ENCODE assay signal across 8 mouse cellular contexts in the genomic region with DNA sequence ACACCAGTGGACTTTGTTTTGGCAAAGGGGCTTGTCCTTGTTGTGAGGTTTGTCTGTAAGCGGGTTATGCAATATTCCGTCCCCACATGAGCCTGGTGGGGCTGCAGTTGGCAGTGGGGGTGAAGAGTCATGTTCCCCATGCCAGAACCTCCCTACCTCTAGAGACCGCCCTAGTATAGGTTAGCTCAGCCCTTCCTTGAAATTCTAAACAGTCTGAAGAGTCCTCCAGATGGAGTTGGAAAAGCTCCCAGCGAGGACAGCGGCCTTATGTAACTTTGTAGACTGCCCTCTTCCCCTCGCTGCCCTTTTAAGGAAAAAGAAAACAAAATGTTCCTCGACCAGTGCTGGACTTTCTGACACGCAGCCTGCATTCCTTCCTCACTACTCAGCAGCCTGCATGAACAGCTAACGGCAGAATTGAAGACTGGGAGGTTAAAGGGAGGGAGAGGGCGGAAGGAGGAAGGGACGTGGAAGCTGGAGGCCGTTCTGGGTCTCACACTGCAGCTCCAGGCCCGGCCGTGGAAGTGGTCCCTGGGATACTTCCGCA. TPM values are rescaled to one million over a fixed set of nuclear protein-coding genes. Genes with fewer than 3 reads are reported as not detected.
DNase-seq lines count a peak whose midpoint lies in the region; ATAC-seq and TF ChIP-seq lines count a peak whose summit lies in the region.
"Had no signal": no experiment of that assay in that cellular context is flagged by ENCODE, and none has a peak within 500 bp of the region (broad histone marks: within the 10 kb centered on the region; RNA-seq: fewer than 3 reads in every experiment).

No protein-coding gene starts in this region.

- H3K27me3 ChIP-seq in Patski, result no peaks in the 10 kb centered on the region
- no peaks in the 10 kb centered on the region for H3K27me3 ChIP-seq in intestine, embryonic 16.5 days (replicated peaks; ENCODE audit: control insufficient read depth, insufficient read depth, low read length)
- H3K27me3 ChIP-seq in lung, embryonic 16.5 days (ENCODE audit: control insufficient read depth, insufficient read depth, low read depth, low read length), result no peaks in the 10 kb centered on the region

- H3K4me2 ChIP-seq in intestine, embryonic 16.5 days (ENCODE audit: low read depth, low read length), result 0 out of 2 replicates have a peak overlapping the region, but pooled peaks have one; percentile 26
- H3K4me2 ChIP-seq in lung, embryonic 16.5 days (ENCODE audit: low read depth, low read length), result peak overlapping the region; percentile 33

- H3K4me3 ChIP-seq in intestine, embryonic 16.5 days (ENCODE audit: low read length), result no peak overlapping the region
- H3K4me3 ChIP-seq in lung, embryonic 16.5 days (ENCODE audit: low read length), result no peak overlapping the region

- peak overlapping the region; percentile 96 for H3K27ac ChIP-seq in intestine, embryonic 16.5 days (ENCODE audit: low read length)
- peak overlapping the region; percentile 99 for H3K27ac ChIP-seq in lung, embryonic 16.5 days (ENCODE audit: low read length)

- WGBS in intestine, embryonic 16.5 days, result 29% methylated on average over 15 of the region's 15 CpGs
- 9% methylated on average over 15 of the region's 15 CpGs for WGBS in lung, embryonic 16.5 days

- TF ChIP-seq CTCF in Patski (IDR thresholded peaks at IDR 0.05), result no peak

- H3K4me1 ChIP-seq in intestine, embryonic 16.5 days (ENCODE audit: control insufficient read depth, insufficient read depth, low read length), result peaks cover 37% of the 10 kb centered on the region
- peaks cover 48% of the 10 kb centered on the region for H3K4me1 ChIP-seq in lung, embryonic 16.5 days (replicated peaks; ENCODE audit: control insufficient read depth, insufficient read depth, low read length)

- H3K9ac ChIP-seq in intestine, embryonic 16.5 days (ENCODE audit: low read depth, low read length), result peak overlapping the region; percentile 38; the same call in 1 of the 2 replicates
- peak overlapping the region; percentile 63 for H3K9ac ChIP-seq in lung, embryonic 16.5 days (ENCODE audit: low read length)

- intact Hi-C loops in gastrocnemius, postnatal 14 days (cut with DNase I; ENCODE audit: low total_unique reads), result no loop called here

- CTCF ChIA-PET in Patski (lab: Charles Lee), result interaction anchor here (1.2 to 1.5 kb wide), 2 partner anchors 10 to 12 kb away, joined by 4 to 6 read pairs; no protein-coding TSS in a partner anchor

- ATAC-seq in Patski, result peak; percentile 72
- ATAC-seq in intestine, embryonic 16.5 days, result peak; percentile 84
- ATAC-seq in lung, embryonic 16.5 days (ENCODE audit: low read depth), result peak; percentile 91

- POLR2A ChIA-PET in Patski (lab: Charles Lee), result no interaction called here

- in situ Hi-C loops in Patski (cut with MboI; ENCODE audit: low pct_unique_long_range_greater_than_20kb), result no loop called here

- DNase-seq in Patski (ENCODE audit: low read depth, low spot score), result no peak
- peak; percentile 77 to 81 for DNase-seq in adrenal gland, postnatal 36 days
- DNase-seq in gastrocnemius, postnatal 14 days, result peak; percentile 77
- peak; percentile 54 for DNase-seq in urinary bladder, adult 2 months (ENCODE audit: low spot score)
- DNase-seq in spleen, adult 18-20 months, result no peak

- H3K9me3 ChIP-seq in intestine, embryonic 16.5 days (ENCODE audit: control insufficient read depth, low read length), result no peaks in the 10 kb centered on the region
- no peaks in the 10 kb centered on the region for H3K9me3 ChIP-seq in lung, embryonic 16.5 days (ENCODE audit: control insufficient read depth, low read length)

- no peaks in the 10 kb centered on the region for H3K36me3 ChIP-seq in intestine, embryonic 16.5 days (ENCODE audit: control insufficient read depth, insufficient read depth, low read length)
- H3K36me3 ChIP-seq in lung, embryonic 16.5 days (ENCODE audit: control insufficient read depth, insufficient read depth, low read length), result no peaks in the 10 kb centered on the region

RNA-seq across cellular contexts. Expression of a gene that starts 12.6 kb away (rescaled TPM):
- 29.6 TPM for polyA plus RNA-seq in Patski (2021)
- total RNA-seq in adrenal gland, postnatal 36 days (2021), result 10 to 100 TPM; 37.2 to 50.1 TPM
- total RNA-seq in gastrocnemius, postnatal 14 days (2021), result 10 to 100 TPM; 19.6 to 20.6 TPM
- polyA plus RNA-seq in intestine, embryonic 16.5 days (2015; fragmentation: Nextera tagmentation; extraction: Ambion mirVana), result 11.8 and 13.0 TPM in 2 replicates
- 12.9 and 15.1 TPM in 2 replicates for polyA plus RNA-seq in lung, embryonic 16.5 days (2015; fragmentation: Nextera tagmentation; extraction: Ambion mirVana)
- polyA plus RNA-seq in urinary bladder, adult 2 months (2012; rRNA removed), result 22.3 and 43.1 TPM in 2 replicates

RNA-seq across cellular contexts. Expression of a gene that starts 34.5 kb away (rescaled TPM):
- 0.17 TPM for polyA plus RNA-seq in Patski (2021)
- total RNA-seq in adrenal gland, postnatal 36 days (2021), result under 1 TPM in 1 of 2 experiments, not detected in 1; 0.92 TPM
- not detected for total RNA-seq in gastrocnemius, postnatal 14 days (2021)
- 0.10 and 0.24 TPM in 2 replicates for polyA plus RNA-seq in intestine, embryonic 16.5 days (2015; fragmentation: Nextera tagmentation; extraction: Ambion mirVana)
- 0.87 and 1.4 TPM in 2 replicates for polyA plus RNA-seq in lung, embryonic 16.5 days (2015; fragmentation: Nextera tagmentation; extraction: Ambion mirVana)
- 0.55 and 0.59 TPM in 2 replicates for polyA plus RNA-seq in urinary bladder, adult 2 months (2012; rRNA removed)
- total RNA-seq: common myeloid progenitor, adult 5-6 weeks had no signal

RNA-seq across cellular contexts. Expression of a gene that starts 47.3 kb away (rescaled TPM):
- 50.4 TPM for polyA plus RNA-seq in Patski (2021)
- total RNA-seq in adrenal gland, postnatal 36 days (2021), result 10 to 100 TPM; 52.2 to 65.5 TPM
- total RNA-seq in gastrocnemius, postnatal 14 days (2021), result 10 to 100 TPM; 25.2 to 28.0 TPM
- 1.7 and 2.2 TPM in 2 replicates for polyA plus RNA-seq in intestine, embryonic 16.5 days (2015; fragmentation: Nextera tagmentation; extraction: Ambion mirVana)
- polyA plus RNA-seq in lung, embryonic 16.5 days (2015; fragmentation: Nextera tagmentation; extraction: Ambion mirVana), result 2.2 and 3.4 TPM in 2 replicates
- polyA plus RNA-seq in urinary bladder, adult 2 months (2012; rRNA removed), result 25.8 and 34.2 TPM in 2 replicates

Comparison
In these comparisons a context has a peak if more than half of its experiments do, and no peak if none do; other contexts are left out.
1. DNase-seq: peak in adrenal gland, postnatal 36 days (2 of 2), gastrocnemius, postnatal 14 days (single experiment) and urinary bladder, adult 2 months (single experiment); none in Patski (single experiment) and spleen, adult 18-20 months (0 of 2).
2. Peak in every context shown above with its lines, with median percentiles within 50 percentile points of each other: ATAC-seq.